Mouse (Mus musculus) heart, embryonic 12.5 days (tissue): ENCODE measurements around the gene Pou2f2. TPM values are rescaled to one million over a fixed set of nuclear protein-coding genes. Genes with fewer than 3 reads are reported as not detected.

ENCODE experiments used
- ATAC-seq: fragments of 200-750 bp; cut with Nextera tagmentation; 2 replicates; pipeline ENCODE4 v1.8.0; 2017; ENCODE audit warnings: moderate TSS enrichment, moderate library complexity; ENCODE audit not compliant: insufficient number of reproducible peaks, low FRiP score
- H3K27ac ChIP-seq: fragments of 300-500 bp; sonication (generic); 2 replicates; pipeline ENCODE4 v1.5.1; 2016; ENCODE audit warnings: mild to moderate bottlenecking, moderate library complexity; ENCODE audit not compliant: poor library complexity, severe bottlenecking
- H3K27me3 ChIP-seq: fragments of 300-500 bp; sonication (generic); replicated peaks from 2 replicates; pipeline ENCODE4 v1.6.1; 2016; ENCODE audit warnings: mild to moderate bottlenecking, moderate library complexity
- H3K36me3 ChIP-seq: fragments of 300-500 bp; sonication (generic); 2 replicates; pipeline ENCODE4 v1.6.1; 2016; ENCODE audit warnings: mild to moderate bottlenecking, moderate library complexity
- H3K4me1 ChIP-seq: fragments of 300-500 bp; sonication (generic); replicated peaks from 2 replicates; pipeline ENCODE4 v1.6.1; 2016; ENCODE audit warnings: mild to moderate bottlenecking
- H3K4me2 ChIP-seq: fragments of 300-500 bp; sonication (generic); 2 replicates; pipeline ENCODE4 v1.6.1; 2016; ENCODE audit warnings: mild to moderate bottlenecking, moderate library complexity
- H3K4me3 ChIP-seq: fragments of 300-500 bp; sonication (generic); 2 replicates; pipeline ENCODE4 v1.5.1; 2016; ENCODE audit warnings: mild to moderate bottlenecking
- H3K9ac ChIP-seq: fragments of 300-500 bp; sonication (generic); 2 replicates; pipeline ENCODE4 v1.6.1; 2016; ENCODE audit warnings: mild to moderate bottlenecking, moderate library complexity
- H3K9me3 ChIP-seq: fragments of 300-500 bp; sonication (generic); replicated peaks from 2 replicates; pipeline ENCODE4 v1.6.1; 2016; ENCODE audit warnings: mild to moderate bottlenecking, moderate library complexity
- WGBS: fragments of 180-500 bp; shearing (Covaris S2); methylation state at CpG from one replicate; pipeline ENCODE4 v1.1.7; 2016; 5-methylcytosine and 5-hydroxymethylcytosine counted together
- polyA plus RNA-seq: library from polyadenylated mRNA; unstranded; fragments of >200 nt; fragmentation: Nextera tagmentation; extraction: Ambion mirVana; gene quantifications from 2 replicates; pipeline ENCODE4 v1.2.1, GENCODE M21; 2016

The Pou2f2 gene
- polyA plus RNA-seq, 1 experiment from 2014 or later = 0.54 TPM

GRCm38 (mm10) chr7:25190806-25191205, 11.3 kb upstream of the Pou2f2 start:
- no peak overlapping the region for H3K27ac ChIP-seq
- H3K9me3 ChIP-seq = no peaks in the 10 kb centered on the region
- WGBS = 82% methylated on average over 11 of the region's 11 CpGs
- peaks cover 14% of the 10 kb centered on the region for H3K27me3 ChIP-seq
- no peak overlapping the region for H3K4me2 ChIP-seq
- H3K4me1 ChIP-seq = no peaks in the 10 kb centered on the region
- H3K36me3 ChIP-seq = no peaks in the 10 kb centered on the region
- H3K4me3 ChIP-seq = no peak overlapping the region
- no peak overlapping the region for H3K9ac ChIP-seq
- ATAC-seq = no peak

- Histone ChIP-seq H3K36me3 (no peaks in the 10 kb centered on the region), H3K27ac (no peak overlapping the region), H3K4me3 (no peak overlapping the region), H3K9me3 (no peaks in the 10 kb centered on the region), H3K27me3 (peaks cover 36% of the 10 kb centered on the region), H3K4me2 (no peak overlapping the region), H3K4me1 (no peaks in the 10 kb centered on the region), H3K9ac (no peak overlapping the region)
- peak; percentile 80 for ATAC-seq
- 24% methylated on average over 21 of the region's 21 CpGs for WGBS
Observed at GRCm38 (mm10) chr7:25187662-25188650, 8.4 kb upstream of the Pou2f2 start.

GRCm38 (mm10) chr7:25184091-25184490, 4.6 kb upstream of the Pou2f2 start:
- Histone ChIP-seq H3K9me3 (no peaks in the 10 kb centered on the region), H3K27me3 (peaks cover 72% of the 10 kb centered on the region), H3K27ac (no peak overlapping the region), H3K9ac (no peak overlapping the region), H3K4me3 (no peak overlapping the region), H3K36me3 (no peaks in the 10 kb centered on the region), H3K4me2 (no peak overlapping the region), H3K4me1 (peaks cover 15% of the 10 kb centered on the region; the same call in 1 of the 2 replicates)
- WGBS = 75% methylated on average over 6 of the region's 6 CpGs
- no peak for ATAC-seq

GRCm38 (mm10) chr7:25181814-25182213, 2.3 kb upstream of the Pou2f2 start:
- Histone ChIP-seq H3K4me3 (peak overlapping the region; percentile 16), H3K9ac (no peak overlapping the region), H3K36me3 (no peaks in the 10 kb centered on the region), H3K9me3 (no peaks in the 10 kb centered on the region), H3K4me2 (peak overlapping the region; percentile 43), H3K27ac (no peak overlapping the region), H3K27me3 (peaks cover 89% of the 10 kb centered on the region), H3K4me1 (peaks cover 15% of the 10 kb centered on the region; the same call in 1 of the 2 replicates)
- ATAC-seq = no peak
- WGBS = 7% methylated on average over 21 of the region's 21 CpGs

- H3K4me2 ChIP-seq = peak overlapping the region; percentile 43
- 0% methylated on average over 8 of the region's 15 CpGs for WGBS
- H3K9me3 ChIP-seq = no peaks in the 10 kb centered on the region
- H3K36me3 ChIP-seq = no peaks in the 10 kb centered on the region
- ATAC-seq = no peak
- H3K27ac ChIP-seq = no peak overlapping the region
- peaks cover 94% of the 10 kb centered on the region for H3K27me3 ChIP-seq
- H3K4me3 ChIP-seq = peak overlapping the region; percentile 16
- peaks cover 15% of the 10 kb centered on the region; the same call in 1 of the 2 replicates for H3K4me1 ChIP-seq
- no peak overlapping the region for H3K9ac ChIP-seq
Observed at GRCm38 (mm10) chr7:25181331-25181790, 1.8 kb upstream of the Pou2f2 start.

GRCm38 (mm10) chr7:25180512-25180911, 986 bp upstream of the Pou2f2 start:
- H3K27ac ChIP-seq = no peak overlapping the region
- no peaks in the 10 kb centered on the region for H3K9me3 ChIP-seq
- no peak overlapping the region for H3K4me2 ChIP-seq
- no peak overlapping the region for H3K4me3 ChIP-seq
- WGBS = 3% methylated on average over 6 of the region's 6 CpGs
- peaks cover 15% of the 10 kb centered on the region; the same call in 1 of the 2 replicates for H3K4me1 ChIP-seq
- H3K36me3 ChIP-seq = no peaks in the 10 kb centered on the region
- ATAC-seq = no peak
- H3K9ac ChIP-seq = no peak overlapping the region
- H3K27me3 ChIP-seq = peaks cover 100% of the 10 kb centered on the region

GRCm38 (mm10) chr7:25178787-25179605, 530 bp downstream of the Pou2f2 start:
- 0 out of 2 replicates have a peak overlapping the region, but pooled peaks have one; percentile 35 for H3K9ac ChIP-seq
- peaks cover 15% of the 10 kb centered on the region; the same call in 1 of the 2 replicates for H3K4me1 ChIP-seq
- peak; percentile 49; the same call in 1 of the 2 replicates for ATAC-seq
- H3K4me2 ChIP-seq = peak overlapping the region; percentile 82
- H3K9me3 ChIP-seq = no peaks in the 10 kb centered on the region
- no peak overlapping the region for H3K27ac ChIP-seq
- peaks cover 100% of the 10 kb centered on the region for H3K27me3 ChIP-seq
- 2% methylated on average over 55 of the region's 56 CpGs for WGBS
- no peaks in the 10 kb centered on the region for H3K36me3 ChIP-seq
- H3K4me3 ChIP-seq = peak overlapping the region; percentile 53

- H3K27me3 ChIP-seq = peaks cover 100% of the 10 kb centered on the region
- no peak overlapping the region for H3K9ac ChIP-seq
- peak overlapping the region; percentile 53 for H3K4me3 ChIP-seq
- ATAC-seq = no peak
- H3K36me3 ChIP-seq = no peaks in the 10 kb centered on the region
- 4% methylated on average over 16 of the region's 17 CpGs for WGBS
- no peaks in the 10 kb centered on the region for H3K9me3 ChIP-seq
- peaks cover 15% of the 10 kb centered on the region; the same call in 1 of the 2 replicates for H3K4me1 ChIP-seq
- peak overlapping the region; percentile 82 for H3K4me2 ChIP-seq
- no peak overlapping the region for H3K27ac ChIP-seq
Observed at GRCm38 (mm10) chr7:25178317-25178716, 1.2 kb downstream of the Pou2f2 start.

- H3K27me3 ChIP-seq = peaks cover 98% of the 10 kb centered on the region
- H3K4me3 ChIP-seq = no peak overlapping the region
- no peak overlapping the region for H3K4me2 ChIP-seq
- WGBS = 52% methylated on average over 11 of the region's 11 CpGs
- H3K9ac ChIP-seq = no peak overlapping the region
- H3K9me3 ChIP-seq = no peaks in the 10 kb centered on the region
- ATAC-seq = no peak
- no peak overlapping the region for H3K27ac ChIP-seq
- H3K36me3 ChIP-seq = no peaks in the 10 kb centered on the region
- H3K4me1 ChIP-seq = no peaks in the 10 kb centered on the region
Observed at GRCm38 (mm10) chr7:25174343-25174742, 5.2 kb downstream of the Pou2f2 start.

GRCm38 (mm10) chr7:25172669-25173068, 6.9 kb downstream of the Pou2f2 start:
- Histone ChIP-seq H3K4me1 (no peaks in the 10 kb centered on the region), H3K9ac (no peak overlapping the region), H3K27ac (no peak overlapping the region), H3K9me3 (no peaks in the 10 kb centered on the region), H3K4me2 (no peak overlapping the region), H3K4me3 (no peak overlapping the region), H3K27me3 (peaks cover 96% of the 10 kb centered on the region), H3K36me3 (no peaks in the 10 kb centered on the region)
- 43% methylated on average over 5 of the region's 5 CpGs for WGBS
- no peak; the same call in 1 of the 2 replicates for ATAC-seq

GRCm38 (mm10) chr7:25170583-25170982, 8.9 kb downstream of the Pou2f2 start:
- no peaks in the 10 kb centered on the region for H3K36me3 ChIP-seq
- H3K27ac ChIP-seq = no peak overlapping the region
- H3K27me3 ChIP-seq = peaks cover 83% of the 10 kb centered on the region
- no peak overlapping the region for H3K4me3 ChIP-seq
- H3K4me1 ChIP-seq = no peaks in the 10 kb centered on the region
- no peaks in the 10 kb centered on the region for H3K9me3 ChIP-seq
- H3K4me2 ChIP-seq = no peak overlapping the region
- H3K9ac ChIP-seq = no peak overlapping the region
- no peak for ATAC-seq
- 25% methylated on average over 3 of the region's 3 CpGs for WGBS
